Mouse (Mus musculus) cerebellum, adult 2 months (tissue): ENCODE results near the gene Upf1. TPM values are rescaled to one million over a fixed set of nuclear protein-coding genes. Genes with fewer than 3 reads are reported as not detected.

Experiments used
- DNase-seq, 2 experiments: peaks; one replicate each; pipeline ENCODE4 v3.0.0; 2021
- H3K27ac ChIP-seq: fragments of 200-500 bp; 2 replicates; pipeline ENCODE4 v1.5.1; 2012; ENCODE audit warnings: low read length, control low read depth, inconsistent platforms; ENCODE audit not compliant: insufficient read depth
- H3K27me3 ChIP-seq: fragments of 200-500 bp; 2 replicates; pipeline ENCODE4 v1.6.1; 2012; ENCODE audit warnings: inconsistent platforms, mild to moderate bottlenecking, low read length, moderate library complexity; ENCODE audit not compliant: control insufficient read depth, insufficient read depth
- H3K4me1 ChIP-seq: fragments of 200-500 bp; 2 replicates; pipeline ENCODE4 v1.6.1; 2011; ENCODE audit warnings: low read length; ENCODE audit not compliant: control insufficient read depth, insufficient read depth
- H3K4me3 ChIP-seq: fragments of 200-500 bp; replicated peaks from 2 replicates; pipeline ENCODE3; 2011; ENCODE audit warnings: mild to moderate bottlenecking, low read depth, low read length, control low read depth; ENCODE audit not compliant: insufficient read depth
- CTCF ChIP-seq: fragments of 200-500 bp; IDR thresholded peaks from 2 replicates; pipeline ENCODE4 v1.5.1; 2011; ENCODE audit warnings: low read depth, mild to moderate bottlenecking, control low read depth, low read length, moderate library complexity, borderline replicate concordance; ENCODE audit not compliant: insufficient read depth
- POLR2A ChIP-seq: fragments of 200-500 bp; IDR thresholded peaks from 2 replicates; pipeline ENCODE4 v1.6.1; 2011; ENCODE audit warnings: low read length, control low read depth, borderline replicate concordance; ENCODE audit not compliant: insufficient read depth
- WGBS: fragments of 180-500 bp; shearing (Covaris S2); methylation state at CpG from one replicate; pipeline ENCODE4 v1.1.7; 2018; 5-methylcytosine and 5-hydroxymethylcytosine counted together
- polyA plus RNA-seq: library from polyadenylated mRNA; depleted of rRNA; stranded (reverse); fragments of >200 nt; gene quantifications from 2 replicates; pipeline ENCODE4 v1.2.3, GENCODE M21; 2012

Gene Upf1
- polyA plus RNA-seq, 1 experiment = 37.9 TPM

GRCm38 (mm10) chr8:70330741-70331364 lies 22.2 kb downstream of the Upf1 start:
- WGBS = 31% methylated on average over 53 of the region's 53 CpGs
- TF ChIP-seq CTCF (no peak; the same call in 1 of the 2 replicates), POLR2A (no peak)
- peaks cover 10% of the 10 kb centered on the region; the same call in 1 of the 2 replicates for H3K4me1 ChIP-seq
- H3K4me3 ChIP-seq = no peak overlapping the region
- peak; percentile 48 to 69 for DNase-seq
- H3K27me3 ChIP-seq = no peaks in the 10 kb centered on the region
- H3K27ac ChIP-seq = no peak overlapping the region

- peak in 1 of 2 experiments; percentile 44 for DNase-seq
- H3K27ac ChIP-seq = no peak overlapping the region
Observed at GRCm38 (mm10) chr8:70329835-70330740, 23.0 kb downstream of the Upf1 start.

GRCm38 (mm10) chr8:70329124-70329834 lies 23.8 kb downstream of the Upf1 start, which contains the start of gene Gdf1:
Gene Gdf1, plus strand, starts transcription at chr8:70329817.
- no peak within 1 kb of the TSS for H3K27ac ChIP-seq

More at GRCm38 (mm10) chr8:70329835-70330740, 23.0 kb downstream of the Upf1 start:
- Histone ChIP-seq H3K4me1 (peaks cover 10% of the 10 kb centered on the region; the same call in 1 of the 2 replicates), H3K4me3 (no peak overlapping the region), H3K27me3 (no peaks in the 10 kb centered on the region)
- 37% methylated on average over 45 of the region's 45 CpGs for WGBS
- no peak for TF ChIP-seq CTCF
- no peak for TF ChIP-seq POLR2A

GRCm38 (mm10) chr8:70327512-70327911 lies 25.6 kb downstream of the Upf1 start:
- Histone ChIP-seq H3K27ac (no peak overlapping the region), H3K4me1 (peaks cover 7% of the 10 kb centered on the region; the same call in 1 of the 2 replicates), H3K27me3 (no peaks in the 10 kb centered on the region), H3K4me3 (no peak overlapping the region)
- no peak for DNase-seq
- WGBS = 70% methylated on average over 6 of the region's 6 CpGs
- TF ChIP-seq POLR2A (no peak), CTCF (no peak)

More at GRCm38 (mm10) chr8:70329124-70329834, 23.8 kb downstream of the Upf1 start, which contains the start of gene Gdf1:
- 57% methylated on average over 14 of the region's 14 CpGs for WGBS
- no peak for DNase-seq
- TF ChIP-seq CTCF (no peak), POLR2A (no peak)
- Histone ChIP-seq H3K4me3 (no peak within 1 kb of the TSS), H3K4me1 (peaks cover 10% of the 10 kb centered on the region; the same call in 1 of the 2 replicates), H3K27me3 (no peaks in the 10 kb centered on the region)

- Histone ChIP-seq H3K27ac (no peak overlapping the region), H3K4me3 (no peak overlapping the region), H3K27me3 (no peaks in the 10 kb centered on the region), H3K4me1 (no peaks in the 10 kb centered on the region)
- no peak for DNase-seq
- 93% methylated on average over 3 of the region's 3 CpGs for WGBS
- TF ChIP-seq POLR2A (no peak), CTCF (no peak)
Observed at GRCm38 (mm10) chr8:70323716-70324115, 29.4 kb downstream of the Upf1 start.

GRCm38 (mm10) chr8:70317872-70318271 lies 35.2 kb downstream of the Upf1 start:
- TF ChIP-seq POLR2A = no peak
- no peak for TF ChIP-seq CTCF
- Histone ChIP-seq H3K27me3 (no peaks in the 10 kb centered on the region), H3K27ac (no peak overlapping the region), H3K4me1 (peaks cover 10% of the 10 kb centered on the region), H3K4me3 (no peak overlapping the region)
- no peak for DNase-seq
- WGBS = 61% methylated on average over 5 of the region's 5 CpGs
